Mouse (Mus musculus) heart, embryonic 13.5 days (tissue): ENCODE data around the gene Abcb8. TPM values are rescaled to one million over a fixed set of nuclear protein-coding genes. Genes with fewer than 3 reads are reported as not detected.
A peak's percentile ranks its signal among the peaks of the same experiment; 100 is the strongest.

Source experiments
- ATAC-seq: fragments of 200-750 bp; cut with Nextera tagmentation; 2 replicates; pipeline ENCODE4 v1.8.0; 2017; ENCODE audit warnings: moderate TSS enrichment; ENCODE audit not compliant: insufficient number of reproducible peaks, low FRiP score, low TSS enrichment; ENCODE audit errors: extremely low read depth
- H3K27ac ChIP-seq: fragments of 300-500 bp; sonication (generic); replicated peaks from 2 replicates; pipeline ENCODE4 v1.5.1; 2015; ENCODE audit warnings: moderate library complexity, mild to moderate bottlenecking, inconsistent platforms
- H3K27me3 ChIP-seq: fragments of 300-500 bp; sonication (generic); replicated peaks from 2 replicates; pipeline ENCODE4 v1.6.1; 2015; ENCODE audit warnings: mild to moderate bottlenecking, inconsistent platforms
- H3K36me3 ChIP-seq: fragments of 300-500 bp; sonication (generic); 2 replicates; pipeline ENCODE4 v1.6.1; 2015; ENCODE audit warnings: mild to moderate bottlenecking, inconsistent platforms
- H3K4me1 ChIP-seq: fragments of 300-500 bp; sonication (generic); 2 replicates; pipeline ENCODE4 v1.6.1; 2015; ENCODE audit warnings: inconsistent platforms
- H3K4me2 ChIP-seq: fragments of 300-500 bp; sonication (generic); 2 replicates; pipeline ENCODE4 v1.6.1; 2015; ENCODE audit warnings: inconsistent platforms, mild to moderate bottlenecking, moderate library complexity
- H3K4me3 ChIP-seq: fragments of 300-500 bp; sonication (generic); 2 replicates; pipeline ENCODE4 v1.5.1; 2015; ENCODE audit warnings: moderate library complexity, mild to moderate bottlenecking, inconsistent platforms
- H3K9ac ChIP-seq: fragments of 300-500 bp; sonication (generic); 2 replicates; pipeline ENCODE4 v1.6.1; 2015; ENCODE audit warnings: inconsistent platforms, mild to moderate bottlenecking, moderate library complexity
- H3K9me3 ChIP-seq: fragments of 300-500 bp; sonication (generic); 2 replicates; pipeline ENCODE4 v1.6.1; 2016; ENCODE audit warnings: inconsistent platforms
- WGBS: fragments of 180-500 bp; shearing (Covaris S2); methylation state at CpG from one replicate; pipeline ENCODE4 v1.1.7; 2015; ENCODE audit warnings: mixed read lengths; 5-methylcytosine and 5-hydroxymethylcytosine counted together
- polyA plus RNA-seq: library from polyadenylated mRNA; unstranded; fragments of >200 nt; fragmentation: Nextera tagmentation; extraction: Ambion mirVana; gene quantifications from 2 replicates; pipeline ENCODE4 v1.2.1, GENCODE M21; 2015

Gene Abcb8
- polyA plus RNA-seq, 1 experiment from 2014 or later, result 62.0 TPM

DNA sequence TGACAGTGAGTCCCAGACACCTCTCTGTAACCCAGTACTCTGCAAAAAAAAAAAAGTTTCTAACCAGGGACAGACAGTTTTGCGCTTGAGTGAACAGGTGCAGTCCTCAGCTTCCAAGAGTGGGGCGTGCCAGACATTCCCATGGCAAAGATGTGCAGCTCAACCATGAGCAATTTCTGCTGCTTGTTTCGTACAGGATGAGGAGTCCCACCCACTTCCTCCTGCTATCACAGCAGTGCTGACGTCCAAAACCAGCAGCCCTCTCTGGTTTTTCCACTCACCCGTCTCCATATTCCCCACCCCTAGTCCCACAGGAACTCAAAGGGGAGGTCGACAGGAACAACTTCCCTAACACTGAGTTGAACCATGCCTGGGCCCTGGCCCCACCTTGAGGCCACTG is 9.1 kb upstream of the Abcb8 start:
- Histone ChIP-seq H3K9ac (peak overlapping the region; percentile 81; the same call in 1 of the 2 replicates), H3K4me2 (peak overlapping the region; percentile 76; the same call in 1 of the 2 replicates), H3K27me3 (peaks cover 39% of the 10 kb centered on the region), H3K4me1 (peaks cover 66% of the 10 kb centered on the region), H3K27ac (peak overlapping the region; percentile 73), H3K9me3 (no peaks in the 10 kb centered on the region), H3K36me3 (0 out of 2 replicates have a peak, but pooled peaks cover 4% of the 10 kb centered on the region), H3K4me3 (no peak overlapping the region)
- WGBS, result 45% methylated on average over 6 of the region's 6 CpGs
- no peak for ATAC-seq

GRCm38 (mm10) chr5:24385374-24385773 is 8.1 kb upstream of the Abcb8 start:
- ATAC-seq, result no peak
- no peak overlapping the region for H3K9ac ChIP-seq

DNA sequence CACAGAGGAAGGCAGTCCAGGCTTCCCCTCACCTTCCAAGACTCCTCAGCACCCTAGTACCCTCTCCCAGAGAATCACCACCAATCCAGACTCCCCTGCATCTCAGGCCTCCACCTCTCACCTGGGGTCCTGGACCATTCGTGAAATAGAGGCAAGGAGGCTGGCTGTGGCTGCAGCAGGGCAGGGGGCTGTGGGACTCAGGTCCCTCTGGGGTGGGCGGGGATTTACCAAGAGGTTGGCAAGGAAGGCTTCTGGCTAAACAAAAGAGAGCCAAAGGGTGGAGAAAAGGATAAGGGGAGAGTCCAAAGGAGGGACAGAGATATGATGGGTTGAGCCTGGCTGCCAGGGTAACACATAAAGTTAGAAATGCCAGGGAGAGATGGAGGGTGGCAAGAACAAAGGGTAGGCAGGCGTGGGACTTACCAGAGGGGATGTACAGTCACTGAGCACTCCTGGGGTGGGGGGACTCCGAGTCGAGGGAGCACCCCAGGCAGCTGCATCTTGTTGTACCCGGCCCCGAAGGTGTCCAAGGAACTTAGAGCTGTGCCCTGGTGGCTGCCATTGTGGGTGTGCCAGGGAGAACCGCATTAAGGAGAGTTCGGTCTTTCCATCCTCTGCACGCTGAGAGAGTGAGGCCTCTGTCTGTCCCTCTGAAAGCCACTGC is 7.4 kb upstream of the Abcb8 start:
- no peak for ATAC-seq
- Histone ChIP-seq H3K4me1 (peaks cover 68% of the 10 kb centered on the region), H3K27ac (peak overlapping the region; percentile 73), H3K4me2 (no peak overlapping the region), H3K36me3 (no peaks in the 10 kb centered on the region), H3K9me3 (no peaks in the 10 kb centered on the region), H3K4me3 (no peak overlapping the region), H3K27me3 (peaks cover 43% of the 10 kb centered on the region), H3K9ac (peak overlapping the region; percentile 40; the same call in 1 of the 2 replicates)
- WGBS, result 81% methylated on average over 10 of the region's 10 CpGs

More at GRCm38 (mm10) chr5:24385374-24385773, 8.1 kb upstream of the Abcb8 start:
- Histone ChIP-seq H3K4me1 (peaks cover 68% of the 10 kb centered on the region), H3K9me3 (no peaks in the 10 kb centered on the region), H3K27ac (peak overlapping the region; percentile 73), H3K36me3 (0 out of 2 replicates have a peak, but pooled peaks cover 4% of the 10 kb centered on the region), H3K4me3 (no peak overlapping the region), H3K4me2 (no peak overlapping the region), H3K27me3 (peaks cover 43% of the 10 kb centered on the region)
- 71% methylated on average over 5 of the region's 5 CpGs for WGBS

- H3K4me2 ChIP-seq, result peak overlapping the region; percentile 94
- peak overlapping the region; percentile 57 for H3K4me3 ChIP-seq
- H3K36me3 ChIP-seq, result no peaks in the 10 kb centered on the region
- peaks cover 43% of the 10 kb centered on the region for H3K27me3 ChIP-seq
- H3K27ac ChIP-seq, result peak overlapping the region; percentile 73
- peaks cover 68% of the 10 kb centered on the region for H3K4me1 ChIP-seq
- peak overlapping the region; percentile 83 for H3K9ac ChIP-seq
- ATAC-seq, result 0 out of 2 replicates have a peak, but pooled peaks have one; percentile 3
- WGBS, result 1% methylated on average over 72 of the region's 73 CpGs
- H3K9me3 ChIP-seq, result no peaks in the 10 kb centered on the region
These were observed 5.9 kb upstream of the Abcb8 start for GRCm38 (mm10) chr5:24387264-24388241.

GRCm38 (mm10) chr5:24388246-24388915 is 5.1 kb upstream of the Abcb8 start:
- ATAC-seq, result no peak
- H3K27me3 ChIP-seq, result peaks cover 43% of the 10 kb centered on the region
- H3K9ac ChIP-seq, result peak overlapping the region; percentile 83
- H3K9me3 ChIP-seq, result no peaks in the 10 kb centered on the region
- H3K4me2 ChIP-seq, result peak overlapping the region; percentile 94
- 23% methylated on average over 26 of the region's 26 CpGs for WGBS
- H3K4me3 ChIP-seq, result peak overlapping the region; percentile 57
- H3K36me3 ChIP-seq, result no peaks in the 10 kb centered on the region
- peak overlapping the region; percentile 73 for H3K27ac ChIP-seq
- peaks cover 69% of the 10 kb centered on the region for H3K4me1 ChIP-seq

- Histone ChIP-seq H3K36me3 (no peaks in the 10 kb centered on the region), H3K9me3 (no peaks in the 10 kb centered on the region), H3K27me3 (peaks cover 43% of the 10 kb centered on the region), H3K9ac (peak overlapping the region; percentile 3), H3K4me3 (no peak overlapping the region), H3K4me1 (peaks cover 68% of the 10 kb centered on the region), H3K4me2 (no peak overlapping the region), H3K27ac (no peak overlapping the region; the same call in 1 of the 2 replicates)
- 52% methylated on average over 7 of the region's 7 CpGs for WGBS
- no peak for ATAC-seq
These were observed 4.3 kb upstream of the Abcb8 start for GRCm38 (mm10) chr5:24389011-24389657.

DNA sequence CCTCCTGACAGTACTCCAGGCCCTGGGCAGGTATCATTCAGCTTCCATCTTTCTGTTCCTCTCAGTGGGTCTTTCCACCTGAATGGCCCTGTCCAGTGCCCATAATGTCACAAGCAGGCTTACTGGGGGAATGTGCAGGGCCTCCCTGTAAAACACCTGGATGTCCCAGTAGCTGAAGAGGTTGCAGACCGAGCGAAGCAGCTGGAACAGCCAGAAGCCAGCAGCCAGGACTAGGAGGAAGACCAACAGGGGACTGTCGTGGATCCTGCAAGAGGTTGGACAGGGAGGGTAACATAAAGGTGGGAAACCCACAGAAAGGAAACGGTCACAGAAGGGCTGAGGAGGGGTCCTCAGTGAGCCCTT is 3.8 kb upstream of the Abcb8 start:
- H3K36me3 ChIP-seq, result no peaks in the 10 kb centered on the region
- H3K27me3 ChIP-seq, result peaks cover 43% of the 10 kb centered on the region
- ATAC-seq, result no peak
- H3K27ac ChIP-seq, result no peak overlapping the region; the same call in 1 of the 2 replicates
- 75% methylated on average over 4 of the region's 4 CpGs for WGBS
- H3K4me3 ChIP-seq, result no peak overlapping the region
- H3K9me3 ChIP-seq, result no peaks in the 10 kb centered on the region
- peaks cover 63% of the 10 kb centered on the region for H3K4me1 ChIP-seq
- no peak overlapping the region for H3K4me2 ChIP-seq
- H3K9ac ChIP-seq, result 0 out of 2 replicates have a peak overlapping the region, but pooled peaks have one; percentile 3

DNA sequence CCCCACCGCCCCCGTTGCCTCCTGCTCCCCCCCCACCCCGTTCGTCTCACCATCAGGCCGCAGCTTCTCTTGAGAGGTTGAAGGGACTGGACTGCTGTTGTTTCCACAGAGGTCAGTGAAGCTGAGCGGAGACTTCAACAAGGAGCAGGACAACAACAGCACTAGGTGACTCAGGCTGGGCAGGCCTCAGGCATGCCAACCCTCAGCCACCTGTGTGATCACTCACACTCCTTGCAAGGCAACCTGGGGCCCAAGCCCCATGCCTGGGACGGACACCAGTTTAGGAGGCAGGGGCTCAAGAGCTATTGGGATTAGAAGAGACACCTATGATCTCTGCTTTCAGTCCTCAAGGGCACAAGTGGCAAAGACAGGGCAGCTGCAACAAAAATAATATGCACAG is 1.6 kb upstream of the Abcb8 start, which contains the start of gene Atg9b:
TSS of gene Atg9b (minus strand) at position 280 of the 400 bp plus-strand sequence.
- Histone ChIP-seq H3K27me3 (peaks cover 25% of the 10 kb centered on the region), H3K4me3 (no peak within 1 kb of the TSS), H3K9me3 (no peaks in the 10 kb centered on the region), H3K4me1 (peaks cover 56% of the 10 kb centered on the region), H3K9ac (no peak within 1 kb of the TSS), H3K4me2 (no peak within 1 kb of the TSS), H3K27ac (0 out of 2 replicates have a peak within 1 kb of the TSS, but pooled peaks have one; percentile 15), H3K36me3 (peaks cover 7% of the 10 kb centered on the region)
- no peak for ATAC-seq
- WGBS, result 75% methylated on average over 7 of the region's 7 CpGs

DNA sequence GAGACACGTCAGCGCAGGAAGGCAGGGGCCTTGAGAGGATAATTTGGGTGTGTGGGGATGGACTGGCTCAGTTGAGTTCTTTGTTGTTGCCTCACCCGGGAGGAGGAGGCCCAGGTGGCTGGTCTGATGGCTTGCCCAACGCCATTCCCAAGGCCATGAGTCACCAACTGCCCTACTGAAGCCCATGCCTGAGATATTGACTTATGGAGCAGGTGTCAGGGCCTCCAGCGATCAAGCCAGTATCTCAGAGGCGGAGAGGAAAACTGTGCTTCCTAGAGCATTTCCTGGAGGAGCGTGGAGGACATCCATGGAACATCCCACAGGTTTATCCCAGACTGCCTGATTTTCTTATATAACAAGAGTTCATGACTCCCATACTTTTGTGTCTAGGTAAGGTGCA is 739 bp upstream of the Abcb8 start:
- WGBS, result 67% methylated on average over 7 of the region's 7 CpGs

GRCm38 (mm10) chr5:24394165-24394894 is 867 bp downstream of the Abcb8 start:
- 1% methylated on average over 36 of the region's 36 CpGs for WGBS
- Histone ChIP-seq H3K27ac (peak overlapping the region; percentile 82), H3K27me3 (0 out of 2 replicates have a peak, but pooled peaks cover 5% of the 10 kb centered on the region), H3K36me3 (peaks cover 10% of the 10 kb centered on the region), H3K9me3 (no peaks in the 10 kb centered on the region), H3K4me2 (peak overlapping the region; percentile 66), H3K4me3 (peak overlapping the region; percentile 64), H3K9ac (peak overlapping the region; percentile 79), H3K4me1 (peaks cover 33% of the 10 kb centered on the region)
- ATAC-seq, result peak; percentile 91

More for the DNA sequence above, 739 bp upstream of the Abcb8 start:
- H3K36me3 ChIP-seq, result peaks cover 10% of the 10 kb centered on the region
- peaks cover 17% of the 10 kb centered on the region for H3K27me3 ChIP-seq
- H3K27ac ChIP-seq, result 0 out of 2 replicates have a peak overlapping the region, but pooled peaks have one; percentile 15
- H3K4me2 ChIP-seq, result no peak overlapping the region
- no peak overlapping the region for H3K9ac ChIP-seq
- peaks cover 48% of the 10 kb centered on the region for H3K4me1 ChIP-seq
- no peak for ATAC-seq
- no peak overlapping the region for H3K4me3 ChIP-seq
- no peaks in the 10 kb centered on the region for H3K9me3 ChIP-seq
